Mouse (Mus musculus) kidney, adult 2 months (tissue): Measurements from ENCODE around the gene Zfp664. TPM values are rescaled to one million over a fixed set of nuclear protein-coding genes. Genes with fewer than 3 reads are reported as not detected.

Experiments
- DNase-seq: peaks from one replicate; pipeline ENCODE4 v3.0.0; 2021
- H3K27ac ChIP-seq: fragments of 200-500 bp; 2 replicates; pipeline ENCODE4 v1.5.1; 2012; ENCODE audit warnings: low read depth, low read length, control low read depth, inconsistent platforms; ENCODE audit not compliant: insufficient read depth
- H3K27me3 ChIP-seq: fragments of 200-500 bp; replicated peaks from 2 replicates; pipeline ENCODE4 v1.6.1; 2012; ENCODE audit warnings: mild to moderate bottlenecking, moderate library complexity, low read length, inconsistent platforms; ENCODE audit not compliant: control insufficient read depth, insufficient read depth
- H3K36me3 ChIP-seq: fragments of 200-500 bp; 2 replicates; pipeline ENCODE4 v1.6.1; 2012; ENCODE audit warnings: mild to moderate bottlenecking, moderate library complexity, low read length, inconsistent platforms; ENCODE audit not compliant: control insufficient read depth, insufficient read depth
- H3K4me1 ChIP-seq: fragments of 200-500 bp; 2 replicates; pipeline ENCODE4 v1.6.1; 2011; ENCODE audit warnings: low read length; ENCODE audit not compliant: control insufficient read depth, insufficient read depth
- H3K4me3 ChIP-seq: fragments of 200-500 bp; 2 replicates; pipeline ENCODE4 v1.5.1; 2011; ENCODE audit warnings: mild to moderate bottlenecking, low read depth, low read length, control low read depth; ENCODE audit not compliant: insufficient read depth
- CTCF ChIP-seq: fragments of 200-500 bp; conservative IDR thresholded peaks from 2 replicates; pipeline ENCODE4 v1.5.1; 2011; ENCODE audit warnings: low read depth, mild to moderate bottlenecking, control low read depth, low read length, moderate library complexity, mixed read lengths; ENCODE audit not compliant: insufficient read depth, insufficient read length
- POLR2A ChIP-seq: fragments of 200-500 bp; IDR thresholded peaks from one replicate; pipeline ENCODE4 v1.6.1; 2011; ENCODE audit warnings: low read depth, low read length, control low read depth
- WGBS: fragments of 180-500 bp; shearing (Covaris S2); methylation state at CpG from one replicate; pipeline ENCODE4 v1.1.7; 2018; 5-methylcytosine and 5-hydroxymethylcytosine counted together
- polyA plus RNA-seq: library from polyadenylated mRNA; depleted of rRNA; stranded (reverse); fragments of >200 nt; gene quantifications from 2 replicates; pipeline ENCODE4 v1.2.3, GENCODE M21; 2012

Gene Zfp664
- polyA plus RNA-seq, 1 experiment, result 20.4 TPM

GRCm38 (mm10) chr5:124872033-124872432, 9.5 kb downstream of the Zfp664 start:
- Histone ChIP-seq H3K36me3 (no peaks in the 10 kb centered on the region; the same call in 1 of the 2 replicates), H3K27ac (no peak overlapping the region), H3K4me1 (0 out of 2 replicates have a peak, but pooled peaks cover 2% of the 10 kb centered on the region), H3K4me3 (no peak overlapping the region), H3K27me3 (no peaks in the 10 kb centered on the region)
- WGBS, result 32% methylated on average over 2 of the region's 2 CpGs
- TF ChIP-seq POLR2A (no peak), CTCF (no peak)
- peak; percentile 55 for DNase-seq

GRCm38 (mm10) chr5:124873096-124873495, 10.6 kb downstream of the Zfp664 start:
- no peaks in the 10 kb centered on the region for H3K27me3 ChIP-seq
- H3K36me3 ChIP-seq, result no peaks in the 10 kb centered on the region; the same call in 1 of the 2 replicates
- DNase-seq, result no peak
- TF ChIP-seq CTCF (no peak), POLR2A (no peak)
- 0 out of 2 replicates have a peak, but pooled peaks cover 2% of the 10 kb centered on the region for H3K4me1 ChIP-seq
- no peak overlapping the region for H3K27ac ChIP-seq
- WGBS, result 76% methylated on average over 3 of the region's 3 CpGs
- no peak overlapping the region for H3K4me3 ChIP-seq

- H3K27ac ChIP-seq, result no peak overlapping the region
- H3K4me3 ChIP-seq, result no peak overlapping the region
- no peak for DNase-seq
- no peaks in the 10 kb centered on the region; the same call in 1 of the 2 replicates for H3K36me3 ChIP-seq
- 0 out of 2 replicates have a peak, but pooled peaks cover 2% of the 10 kb centered on the region for H3K4me1 ChIP-seq
- no peak for TF ChIP-seq CTCF
- TF ChIP-seq POLR2A, result no peak
- WGBS, result 85% methylated on average over 6 of the region's 6 CpGs
- no peaks in the 10 kb centered on the region for H3K27me3 ChIP-seq
These were observed 11.6 kb downstream of the Zfp664 start for GRCm38 (mm10) chr5:124873890-124874601.

- no peak for DNase-seq
- Histone ChIP-seq H3K4me1 (no peaks in the 10 kb centered on the region), H3K27ac (no peak overlapping the region), H3K36me3 (no peaks in the 10 kb centered on the region; the same call in 1 of the 2 replicates), H3K4me3 (no peak overlapping the region), H3K27me3 (no peaks in the 10 kb centered on the region)
- 85% methylated on average over 4 of the region's 4 CpGs for WGBS
- TF ChIP-seq POLR2A (no peak), CTCF (no peak)
These were observed 16.8 kb downstream of the Zfp664 start for GRCm38 (mm10) chr5:124879251-124879650.

GRCm38 (mm10) chr5:124879801-124880200, 17.3 kb downstream of the Zfp664 start:
- Histone ChIP-seq H3K27me3 (no peaks in the 10 kb centered on the region), H3K4me3 (no peak overlapping the region), H3K36me3 (no peaks in the 10 kb centered on the region; the same call in 1 of the 2 replicates), H3K4me1 (no peaks in the 10 kb centered on the region), H3K27ac (no peak overlapping the region)
- 82% methylated on average over 6 of the region's 6 CpGs for WGBS
- no peak for DNase-seq
- no peak for TF ChIP-seq POLR2A
- TF ChIP-seq CTCF, result no peak

- Histone ChIP-seq H3K36me3 (no peaks in the 10 kb centered on the region), H3K27me3 (no peaks in the 10 kb centered on the region), H3K4me1 (no peaks in the 10 kb centered on the region), H3K4me3 (no peak overlapping the region), H3K27ac (no peak overlapping the region)
- 88% methylated on average over 6 of the region's 6 CpGs for WGBS
- DNase-seq, result no peak
- TF ChIP-seq POLR2A, result no peak
- TF ChIP-seq CTCF, result no peak
These were observed 21.4 kb downstream of the Zfp664 start for GRCm38 (mm10) chr5:124883877-124884276.

- DNase-seq, result no peak
- Histone ChIP-seq H3K4me1 (no peaks in the 10 kb centered on the region), H3K27ac (no peak overlapping the region), H3K4me3 (no peak overlapping the region), H3K27me3 (no peaks in the 10 kb centered on the region), H3K36me3 (no peaks in the 10 kb centered on the region)
- WGBS, result 97% methylated on average over 8 of the region's 8 CpGs
- TF ChIP-seq CTCF (no peak), POLR2A (no peak)
These were observed 26.2 kb downstream of the Zfp664 start for GRCm38 (mm10) chr5:124888661-124889060.

- WGBS, result 53% methylated on average over 3 of the region's 3 CpGs
- H3K36me3 ChIP-seq, result no peaks in the 10 kb centered on the region
- H3K27ac ChIP-seq, result no peak overlapping the region
- no peak overlapping the region for H3K4me3 ChIP-seq
- no peaks in the 10 kb centered on the region for H3K27me3 ChIP-seq
- DNase-seq, result peak; percentile 30
- TF ChIP-seq CTCF, result no peak
- TF ChIP-seq POLR2A, result no peak
- no peaks in the 10 kb centered on the region for H3K4me1 ChIP-seq
These were observed 29.5 kb downstream of the Zfp664 start for GRCm38 (mm10) chr5:124891921-124892370.
